Mouse (Mus musculus) common myeloid progenitor, adult 5-6 weeks (primary cell): ENCODE data around the gene Ctsw. TPM values are rescaled to one million over a fixed set of nuclear protein-coding genes. Genes with fewer than 3 reads are reported as not detected.

Experiments
- ATAC-seq: replicated peaks from 2 replicates; pipeline ENCODE4 v1.8.0; 2016; ENCODE audit warnings: low read depth, mild to moderate bottlenecking, moderate TSS enrichment, inconsistent platforms; ENCODE audit not compliant: poor library complexity, severe bottlenecking
- total RNA-seq: library from RNA; stranded (forward); fragments of 200-1000, 187-1606 nt; gene quantifications from 2 replicates; pipeline ENCODE4 v1.2.3, GENCODE M21; 2017

Ctsw gene
- total RNA-seq, 1 experiment from 2014 or later = 2.0 TPM

DNA sequence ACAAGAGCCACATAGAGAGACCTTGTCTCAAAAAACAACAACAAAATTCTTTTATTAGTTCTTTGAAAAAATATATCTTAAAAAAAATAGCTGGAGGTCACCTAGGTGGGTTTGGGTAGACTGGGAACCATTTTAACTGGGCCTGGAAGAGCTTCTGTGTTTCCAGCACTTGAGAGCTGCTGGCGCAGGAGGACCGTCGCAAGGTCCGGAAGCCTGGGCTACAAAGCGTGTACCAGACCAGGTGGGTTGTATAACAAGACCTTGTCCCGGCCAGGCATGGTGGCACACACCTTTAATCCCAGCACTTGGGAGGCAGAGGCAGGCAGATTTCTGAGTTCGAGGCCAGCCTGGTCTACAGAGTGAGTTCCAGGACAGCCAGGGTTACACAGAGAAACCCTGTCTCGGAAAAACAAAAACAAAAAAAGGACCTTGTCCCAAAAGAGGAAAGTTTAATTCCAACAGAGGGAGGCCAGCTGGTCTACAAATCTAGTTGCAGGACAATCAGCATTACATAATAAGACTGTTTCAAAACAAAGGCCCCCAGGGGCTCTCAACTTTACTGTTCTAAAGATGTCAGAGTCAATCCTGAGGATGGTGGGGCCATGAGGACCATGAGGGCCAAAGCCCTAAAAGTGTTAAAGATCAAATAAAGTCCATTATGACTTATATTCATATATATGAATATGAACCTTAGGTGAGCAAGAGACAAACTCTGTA, 49.4 kb downstream of the Ctsw start:
- no peak for ATAC-seq

Other genes with a start within 250 kb of the Ctsw start
- 9.7 and 20.6 TPM in 2 replicates for gene Pacs1, start 195.4 kb downstream of the Ctsw start, total RNA-seq
- 235 and 265 TPM in 2 replicates for gene Sf3b2, start 173.1 kb downstream of the Ctsw start, total RNA-seq
- not detected in 2 replicates for gene Gal3st3, start 170.2 kb downstream of the Ctsw start, total RNA-seq
- not detected in 2 replicates for gene Catsper1, start 132.8 kb downstream of the Ctsw start, total RNA-seq
- not detected in 2 replicates for gene Cst6, start 118.9 kb downstream of the Ctsw start, total RNA-seq
- gene Eif1ad, start 101.8 kb downstream of the Ctsw start, total RNA-seq = 60.0 and 61.7 TPM in 2 replicates
- 71.4 and 75.6 TPM in 2 replicates for gene Banf1, start 101.3 kb downstream of the Ctsw start, total RNA-seq
- 93.3 and 103 TPM in 2 replicates for gene Sart1, start 79.8 kb downstream of the Ctsw start, total RNA-seq
- gene Tsga10ip, start 66.0 kb downstream of the Ctsw start, total RNA-seq = not detected in 2 replicates
- gene Drap1, start 43.5 kb downstream of the Ctsw start, total RNA-seq = 112 and 125 TPM in 2 replicates
- gene AI837181, start 43.4 kb downstream of the Ctsw start, total RNA-seq = 9.2 and 10.3 TPM in 2 replicates
- 0.63 and 0.78 TPM in 2 replicates for gene Fosl1, start 21.0 kb downstream of the Ctsw start, total RNA-seq
- gene Ccdc85b, start 10.6 kb downstream of the Ctsw start, total RNA-seq = 3.0 and 5.4 TPM in 2 replicates
- gene Fibp, start 7.9 kb downstream of the Ctsw start, total RNA-seq = 55.8 and 67.4 TPM in 2 replicates
- 0.09 TPM in 1 of 2 replicates, not detected in the other for gene Efemp2, start 5.4 kb upstream of the Ctsw start, total RNA-seq
- 20.7 and 26.9 TPM in 2 replicates for gene Mus81, start 19.9 kb upstream of the Ctsw start, total RNA-seq
- gene Cfl1, start 21.9 kb upstream of the Ctsw start, total RNA-seq = 940 and 946 TPM in 2 replicates
- gene 1700020D05Rik, start 35.3 kb upstream of the Ctsw start, total RNA-seq = not detected in 2 replicates
- gene Snx32, start 42.0 kb upstream of the Ctsw start, total RNA-seq = 1.3 and 2.9 TPM in 2 replicates
- not detected in 2 replicates for gene Ovol1, start 92.1 kb upstream of the Ctsw start, total RNA-seq
- 5.2 and 8.0 TPM in 2 replicates for gene Ap5b1, start 99.5 kb upstream of the Ctsw start, total RNA-seq
- 65.1 and 78.4 TPM in 2 replicates for gene Rnaseh2c, start 133.4 kb upstream of the Ctsw start, total RNA-seq
- gene Kat5, start 141.7 kb upstream of the Ctsw start, total RNA-seq = 56.7 and 74.3 TPM in 2 replicates
- gene Rela, start 169.0 kb upstream of the Ctsw start, total RNA-seq = 34.8 and 44.1 TPM in 2 replicates
- 23.0 and 113 TPM in 2 replicates for gene Sipa1, start 195.2 kb upstream of the Ctsw start, total RNA-seq
- 18.8 and 21.6 TPM in 2 replicates for gene Map3k11, start 220.2 kb upstream of the Ctsw start, total RNA-seq
- gene Pcnx3, start 220.4 kb upstream of the Ctsw start, total RNA-seq = 18.0 and 19.8 TPM in 2 replicates
- gene Kcnk7, start 235.9 kb upstream of the Ctsw start, total RNA-seq = not detected in 2 replicates